Mouse (Mus musculus): Measurements from ENCODE around the gene Yaf2.

DNA sequence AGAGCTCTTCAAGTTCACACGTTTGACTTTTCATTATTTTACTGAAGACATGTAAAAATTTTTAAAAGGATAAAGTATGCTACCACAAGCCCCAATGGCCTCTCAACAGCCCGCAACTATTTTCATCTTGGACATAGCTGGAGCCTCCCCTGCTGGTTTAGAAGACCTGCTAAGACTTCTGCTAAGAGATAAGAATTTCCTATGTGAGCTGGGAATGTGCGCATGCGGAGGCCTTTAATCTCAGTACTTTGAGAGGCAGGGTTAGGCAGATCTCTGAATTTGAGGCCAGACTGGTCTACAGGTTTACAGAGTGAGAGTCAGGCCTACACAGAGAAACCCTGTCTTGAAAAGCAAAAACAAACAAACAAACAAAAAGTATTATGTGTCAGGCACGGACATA lies 11.4 kb downstream of the Yaf2 start:
- TF ChIP-seq CTCF (IDR thresholded peaks at IDR 0.05; ENCODE audit: low read depth) (no peak; the same call in 1 of the 2 replicates), EP300 (IDR thresholded peaks at IDR 0.05; ENCODE audit: low read depth) (no peak)

Measured in liver, postnatal 0 days (tissue).